Mouse (Mus musculus) right cerebral cortex, postnatal 10 days (tissue): ENCODE results near the gene Mt2.
A peak's percentile ranks its signal among the peaks of the same experiment; 100 is the strongest.
"Not testable (repeated sequence)": the region's sequence is repeated elsewhere in the genome, so short reads cannot be mapped to it uniquely, and the experiment has no call there.

Source experiments
- DNase-seq, 2 experiments: peaks; one replicate each; pipeline ENCODE4 v3.0.0; 2021; ENCODE audit warnings: low spot score in 2 of 2

Mt2 gene

GRCm38 (mm10) chr8:94172075-94172808 lies at the start of gene Mt2:
TSS of gene Mt2 (plus strand) at chr8:94172664.
- peak; percentile 84 to 85 for DNase-seq

- DNase-seq: peak; percentile 37 to 49
These were observed 49.6 kb upstream of the Mt2 start for GRCm38 (mm10) chr8:94122711-94123468.

GRCm38 (mm10) chr8:94127711-94128110 lies 44.8 kb upstream of the Mt2 start:
- no peak for DNase-seq

GRCm38 (mm10) chr8:94129133-94129789 lies 43.2 kb upstream of the Mt2 start:
- no peak for DNase-seq

GRCm38 (mm10) chr8:94130126-94130525 lies 42.3 kb upstream of the Mt2 start:
- no peak for DNase-seq

GRCm38 (mm10) chr8:94132096-94132495 lies 40.4 kb upstream of the Mt2 start:
- no peak for DNase-seq

GRCm38 (mm10) chr8:94134601-94135000 lies 37.9 kb upstream of the Mt2 start:
- DNase-seq: not testable (repeated sequence)

- no peak for DNase-seq
These were observed 36.9 kb upstream of the Mt2 start for GRCm38 (mm10) chr8:94135556-94135955.

- no peak for DNase-seq
These were observed 36.3 kb upstream of the Mt2 start for GRCm38 (mm10) chr8:94136192-94136591.

GRCm38 (mm10) chr8:94136933-94137332 lies 35.5 kb upstream of the Mt2 start, which contains the start of gene Mt4:
TSS of gene Mt4 (plus strand) at chr8:94137197.
- no peak for DNase-seq

- no peak for DNase-seq
These were observed 32.1 kb upstream of the Mt2 start for GRCm38 (mm10) chr8:94140266-94140795.

GRCm38 (mm10) chr8:94148236-94148635 lies 24.2 kb upstream of the Mt2 start:
- peak in 1 of 2 experiments; percentile 66 for DNase-seq

- DNase-seq: no peak
These were observed 21.5 kb upstream of the Mt2 start for GRCm38 (mm10) chr8:94150925-94151324.

- DNase-seq: peak; percentile 90 to 91
These were observed 19.8 kb upstream of the Mt2 start, which contains the start of gene Mt3 for GRCm38 (mm10) chr8:94152513-94153300. TSS of gene Mt3 (plus strand) at chr8:94152607.

- DNase-seq: peak in 1 of 2 experiments; percentile 43
These were observed 19.0 kb upstream of the Mt2 start for GRCm38 (mm10) chr8:94153451-94153850.

GRCm38 (mm10) chr8:94154537-94154936 lies 17.9 kb upstream of the Mt2 start:
- peak; percentile 60 to 74 for DNase-seq

GRCm38 (mm10) chr8:94156092-94156491 lies 16.4 kb upstream of the Mt2 start:
- DNase-seq: no peak

GRCm38 (mm10) chr8:94165772-94166171 lies 6.7 kb upstream of the Mt2 start:
- not testable (repeated sequence) for DNase-seq

GRCm38 (mm10) chr8:94167244-94167643 lies 5.2 kb upstream of the Mt2 start:
- DNase-seq: peak; percentile 91 to 95

- no peak for DNase-seq
These were observed 2.9 kb upstream of the Mt2 start for GRCm38 (mm10) chr8:94169547-94169946.

GRCm38 (mm10) chr8:94171321-94171755 lies 1.1 kb upstream of the Mt2 start:
- peak in 1 of 2 experiments; percentile 51 for DNase-seq
